ENCODE assay signal across 11 mouse cellular contexts in genomic region chr1:89190621-89191020, GRCm38 (mm10).
DNase-seq lines count a peak whose midpoint lies in the region; ATAC-seq lines count a peak whose summit lies in the region.
"Had no signal": no experiment of that assay in that cellular context is flagged by ENCODE, and none has a peak within 500 bp of the region (broad histone marks: within the 10 kb centered on the region; RNA-seq: fewer than 3 reads in every experiment).

No protein-coding gene starts in this region.

- DNase-seq in hindbrain, embryonic 10.5 days (ENCODE audit: low spot score): no peak
- DNase-seq in hindbrain, embryonic 11.5 days (ENCODE audit: low spot score): no peak
- peak; percentile 39 for DNase-seq in lung, postnatal 25 days (ENCODE audit: low spot score)
- no peak for DNase-seq in retina, postnatal 1 day
- no peak for DNase-seq in cerebellum, adult 9-10 months
- DNase-seq: cerebellum, adult 11-12 months; spleen, adult 18-20 months had no signal

- no peak overlapping the region for H3K4me2 ChIP-seq in hindbrain, embryonic 11.5 days (replicated peaks; ENCODE audit: low read depth, low read length)
- H3K4me2 ChIP-seq in midbrain, embryonic 13.5 days (replicated peaks): no peak overlapping the region
- H3K4me2 ChIP-seq in midbrain, embryonic 16.5 days (ENCODE audit: low read length): no peak overlapping the region
- no peak overlapping the region for H3K4me2 ChIP-seq in heart, embryonic 11.5 days

- peaks cover 31% of the 10 kb centered on the region for H3K4me1 ChIP-seq in hindbrain, embryonic 10.5 days (replicated peaks)
- H3K4me1 ChIP-seq in hindbrain, embryonic 11.5 days (replicated peaks; ENCODE audit: control insufficient read depth, insufficient read depth, low read length): no peaks in the 10 kb centered on the region
- H3K4me1 ChIP-seq in midbrain, embryonic 13.5 days (replicated peaks): peaks cover 10% of the 10 kb centered on the region; the same call in 1 of the 2 replicates
- no peaks in the 10 kb centered on the region for H3K4me1 ChIP-seq in midbrain, embryonic 16.5 days (ENCODE audit: control insufficient read depth, insufficient read depth, low read length)
- H3K4me1 ChIP-seq in heart, embryonic 11.5 days (ENCODE audit: control insufficient read depth, insufficient read depth, low read length): peaks cover 21% of the 10 kb centered on the region

- H3K36me3 ChIP-seq in hindbrain, embryonic 10.5 days: no peaks in the 10 kb centered on the region
- H3K36me3 ChIP-seq in hindbrain, embryonic 11.5 days (ENCODE audit: control insufficient read depth, insufficient read depth, low read length): no peaks in the 10 kb centered on the region
- no peaks in the 10 kb centered on the region for H3K36me3 ChIP-seq in midbrain, embryonic 13.5 days
- H3K36me3 ChIP-seq in midbrain, embryonic 16.5 days (ENCODE audit: control insufficient read depth, insufficient read depth, low read length): no peaks in the 10 kb centered on the region
- H3K36me3 ChIP-seq in heart, embryonic 11.5 days (ENCODE audit: control insufficient read depth, insufficient read depth, low read length): no peaks in the 10 kb centered on the region

- WGBS in hindbrain, embryonic 10.5 days: 59% methylated on average over 7 of the region's 7 CpGs
- WGBS in hindbrain, embryonic 11.5 days: 51% methylated on average over 7 of the region's 7 CpGs
- WGBS in midbrain, embryonic 13.5 days: 41% methylated on average over 7 of the region's 7 CpGs
- WGBS in midbrain, embryonic 16.5 days: 32% methylated on average over 7 of the region's 7 CpGs
- WGBS in heart, embryonic 11.5 days (ENCODE audit: insufficient replicate concordance): 38% methylated on average over 7 of the region's 7 CpGs

- H3K27ac ChIP-seq in hindbrain, embryonic 10.5 days: peak overlapping the region; percentile 26; the same call in 1 of the 2 replicates
- H3K27ac ChIP-seq in hindbrain, embryonic 11.5 days (ENCODE audit: low read depth, low read length): no peak overlapping the region
- peak overlapping the region; percentile 21; the same call in 1 of the 2 replicates for H3K27ac ChIP-seq in midbrain, embryonic 13.5 days
- no peak overlapping the region for H3K27ac ChIP-seq in midbrain, embryonic 16.5 days (ENCODE audit: low read length)
- peak overlapping the region; percentile 47; the same call in 1 of the 2 replicates for H3K27ac ChIP-seq in heart, embryonic 11.5 days (ENCODE audit: low read depth, low read length)

- no peak for ATAC-seq in hindbrain, embryonic 11.5 days (ENCODE audit: low FRiP score)
- no peak for ATAC-seq in midbrain, embryonic 13.5 days
- no peak for ATAC-seq in midbrain, embryonic 16.5 days
- no peak for ATAC-seq in heart, embryonic 11.5 days (replicated peaks; ENCODE audit: insufficient number of reproducible peaks, low FRiP score, low TSS enrichment)

- H3K4me3 ChIP-seq in hindbrain, embryonic 10.5 days: no peak overlapping the region
- H3K4me3 ChIP-seq in hindbrain, embryonic 11.5 days (ENCODE audit: low read depth, low read length): no peak overlapping the region
- H3K4me3 ChIP-seq in midbrain, embryonic 13.5 days (replicated peaks): no peak overlapping the region
- no peak overlapping the region for H3K4me3 ChIP-seq in midbrain, embryonic 16.5 days (ENCODE audit: low read depth, low read length)
- no peak overlapping the region for H3K4me3 ChIP-seq in heart, embryonic 11.5 days (ENCODE audit: low read depth, low read length)

- H3K9me3 ChIP-seq in hindbrain, embryonic 10.5 days: no peaks in the 10 kb centered on the region
- no peaks in the 10 kb centered on the region for H3K9me3 ChIP-seq in hindbrain, embryonic 11.5 days (ENCODE audit: control insufficient read depth, low read length)
- H3K9me3 ChIP-seq in midbrain, embryonic 13.5 days: no peaks in the 10 kb centered on the region
- H3K9me3 ChIP-seq in midbrain, embryonic 16.5 days (replicated peaks; ENCODE audit: control insufficient read depth, low read length, poor library complexity, severe bottlenecking): no peaks in the 10 kb centered on the region
- H3K9me3 ChIP-seq in heart, embryonic 11.5 days (replicated peaks; ENCODE audit: control insufficient read depth, low read length): no peaks in the 10 kb centered on the region

- H3K27me3 ChIP-seq in hindbrain, embryonic 10.5 days (ENCODE audit: insufficient read depth, poor library complexity, severe bottlenecking): no peaks in the 10 kb centered on the region
- H3K27me3 ChIP-seq in hindbrain, embryonic 11.5 days (ENCODE audit: control insufficient read depth, insufficient read depth, low read length): no peaks in the 10 kb centered on the region
- no peaks in the 10 kb centered on the region for H3K27me3 ChIP-seq in midbrain, embryonic 13.5 days
- H3K27me3 ChIP-seq in midbrain, embryonic 16.5 days (ENCODE audit: control insufficient read depth, insufficient read depth, low read depth, low read length): no peaks in the 10 kb centered on the region
- no peaks in the 10 kb centered on the region for H3K27me3 ChIP-seq in heart, embryonic 11.5 days (ENCODE audit: control insufficient read depth, insufficient read depth, low read length)
- H3K27me3 ChIP-seq: CH12.LX had no signal

- H3K9ac ChIP-seq in hindbrain, embryonic 11.5 days (ENCODE audit: low read depth, low read length): no peak overlapping the region
- no peak overlapping the region for H3K9ac ChIP-seq in midbrain, embryonic 13.5 days (replicated peaks)
- no peak overlapping the region for H3K9ac ChIP-seq in midbrain, embryonic 16.5 days (ENCODE audit: low read depth, low read length)
- H3K9ac ChIP-seq in heart, embryonic 11.5 days (ENCODE audit: low read depth, low read length): no peak overlapping the region

Comparison
In these comparisons a context has a peak if more than half of its experiments do, and no peak if none do; other contexts are left out.
1. H3K27ac ChIP-seq: peak in hindbrain, embryonic 10.5 days (single experiment), midbrain, embryonic 13.5 days (single experiment) and heart, embryonic 11.5 days (single experiment); none in hindbrain, embryonic 11.5 days (single experiment) and midbrain, embryonic 16.5 days (single experiment).